Mouse (Mus musculus): Measurements from ENCODE around the gene Tmem110. TPM values are rescaled to one million over a fixed set of nuclear protein-coding genes. Genes with fewer than 3 reads are reported as not detected.

Gene Tmem110
- polyA plus RNA-seq, 1 experiment, result 9.1 TPM

GRCm38 (mm10) chr14:30861421-30862125 lies 36.2 kb downstream of the Tmem110 start:
- Histone ChIP-seq H3K4me3 (no peak overlapping the region), H3K27me3 (ENCODE audit: control insufficient read depth, insufficient read depth, insufficient read length) (no peaks in the 10 kb centered on the region), H3ac (ENCODE audit: control insufficient read depth, insufficient read length) (no peak overlapping the region), H3K79me2 (ENCODE audit: control insufficient read depth, insufficient read depth) (no peaks in the 10 kb centered on the region), H3K36me3 (ENCODE audit: control insufficient read depth, insufficient read depth) (no peaks in the 10 kb centered on the region), H3K4me2 (ENCODE audit: low read depth) (no peak overlapping the region)
- TF ChIP-seq MYOG (IDR thresholded peaks at IDR 0.05; ENCODE audit: control insufficient read depth in 1 of 3, insufficient read depth in 1 of 3, insufficient read length in 2 of 3, low read depth in 2 of 3), result no peak
- no peak for TF ChIP-seq TCF3 (IDR thresholded peaks at IDR 0.05; ENCODE audit: insufficient read length, low read depth)
- no peak for TF ChIP-seq E2F4 (IDR thresholded peaks at IDR 0.05; ENCODE audit: insufficient read depth)
- no peak for TF ChIP-seq USF1 (IDR thresholded peaks at IDR 0.05; ENCODE audit: low read depth)
- TF ChIP-seq TCF12 (IDR thresholded peaks at IDR 0.05; ENCODE audit: insufficient read depth, poor library complexity, severe bottlenecking), result no peak
- TF ChIP-seq MYOD1 (IDR thresholded peaks at IDR 0.05; ENCODE audit: control insufficient read depth in 1 of 3, insufficient read length in 2 of 3, low read depth in 2 of 3), result no peak
- no peak for TF ChIP-seq CEBPB (IDR thresholded peaks at IDR 0.05; ENCODE audit: insufficient read depth, poor library complexity, severe bottlenecking)
- no peak for TF ChIP-seq MAX (IDR thresholded peaks at IDR 0.05; ENCODE audit: low read depth)
- TF ChIP-seq POLR2AphosphoS2 (IDR thresholded peaks at IDR 0.05; ENCODE audit: insufficient read length, low read depth), result no peak
- TF ChIP-seq REST (IDR thresholded peaks at IDR 0.05; ENCODE audit: insufficient read depth, insufficient read length), result no peak
- TF ChIP-seq POLR2A (IDR thresholded peaks at IDR 0.05; ENCODE audit: insufficient read length, low read depth), result no peak

GRCm38 (mm10) chr14:30862368-30862767 lies 37.0 kb downstream of the Tmem110 start:
- TF ChIP-seq POLR2AphosphoS2 (IDR thresholded peaks at IDR 0.05; ENCODE audit: insufficient read length, low read depth), result no peak
- TF ChIP-seq TCF3 (IDR thresholded peaks at IDR 0.05; ENCODE audit: insufficient read length, low read depth), result no peak
- no peak for TF ChIP-seq USF1 (IDR thresholded peaks at IDR 0.05; ENCODE audit: low read depth)
- TF ChIP-seq POLR2A (IDR thresholded peaks at IDR 0.05; ENCODE audit: insufficient read length, low read depth), result no peak
- TF ChIP-seq TCF12 (IDR thresholded peaks at IDR 0.05; ENCODE audit: insufficient read depth, poor library complexity, severe bottlenecking), result no peak
- TF ChIP-seq SRF (IDR thresholded peaks at IDR 0.05; ENCODE audit: control insufficient read depth, insufficient read length, low read depth), result no peak
- TF ChIP-seq MYOG (IDR thresholded peaks at IDR 0.05; ENCODE audit: control insufficient read depth in 1 of 3, insufficient read depth in 1 of 3, insufficient read length in 2 of 3, low read depth in 2 of 3), result no peak
- TF ChIP-seq MYOD1 (IDR thresholded peaks at IDR 0.05; ENCODE audit: control insufficient read depth in 1 of 3, insufficient read length in 2 of 3, low read depth in 2 of 3), result no peak
- TF ChIP-seq CEBPB (IDR thresholded peaks at IDR 0.05; ENCODE audit: insufficient read depth, poor library complexity, severe bottlenecking), result no peak
- TF ChIP-seq REST (IDR thresholded peaks at IDR 0.05; ENCODE audit: insufficient read depth, insufficient read length), result no peak
- no peak for TF ChIP-seq E2F4 (IDR thresholded peaks at IDR 0.05; ENCODE audit: insufficient read depth)
- TF ChIP-seq MAX (IDR thresholded peaks at IDR 0.05; ENCODE audit: low read depth), result no peak
- Histone ChIP-seq H3K27me3 (ENCODE audit: control insufficient read depth, insufficient read depth, insufficient read length) (no peaks in the 10 kb centered on the region), H3ac (ENCODE audit: control insufficient read depth, insufficient read length) (no peak overlapping the region), H3K4me2 (ENCODE audit: low read depth) (no peak overlapping the region), H3K36me3 (ENCODE audit: control insufficient read depth, insufficient read depth) (no peaks in the 10 kb centered on the region), H3K79me2 (ENCODE audit: control insufficient read depth, insufficient read depth) (no peaks in the 10 kb centered on the region), H3K4me3 (no peak overlapping the region)

GRCm38 (mm10) chr14:30865311-30865710 lies 39.9 kb downstream of the Tmem110 start:
- no peak overlapping the region for H3ac ChIP-seq (ENCODE audit: control insufficient read depth, insufficient read length)
- no peak overlapping the region for H3K4me3 ChIP-seq
- H3K4me2 ChIP-seq (ENCODE audit: low read depth), result no peak overlapping the region
- H3K27me3 ChIP-seq (ENCODE audit: control insufficient read depth, insufficient read depth, insufficient read length), result no peaks in the 10 kb centered on the region
- TF ChIP-seq MYOG (IDR thresholded peaks at IDR 0.05; ENCODE audit: control insufficient read depth in 1 of 3, insufficient read depth in 1 of 3, insufficient read length in 2 of 3, low read depth in 2 of 3) (no peak), REST (IDR thresholded peaks at IDR 0.05; ENCODE audit: insufficient read depth, insufficient read length) (no peak), USF1 (IDR thresholded peaks at IDR 0.05; ENCODE audit: low read depth) (no peak), POLR2A (IDR thresholded peaks at IDR 0.05; ENCODE audit: insufficient read length, low read depth) (no peak), MYOD1 (IDR thresholded peaks at IDR 0.05; ENCODE audit: control insufficient read depth in 1 of 3, insufficient read length in 2 of 3, low read depth in 2 of 3) (no peak), POLR2AphosphoS2 (IDR thresholded peaks at IDR 0.05; ENCODE audit: insufficient read length, low read depth) (no peak), TCF3 (IDR thresholded peaks at IDR 0.05; ENCODE audit: insufficient read length, low read depth) (no peak), MAX (IDR thresholded peaks at IDR 0.05; ENCODE audit: low read depth) (no peak), CEBPB (IDR thresholded peaks at IDR 0.05; ENCODE audit: insufficient read depth, poor library complexity, severe bottlenecking) (no peak), E2F4 (IDR thresholded peaks at IDR 0.05; ENCODE audit: insufficient read depth) (no peak), SRF (IDR thresholded peaks at IDR 0.05; ENCODE audit: control insufficient read depth, insufficient read length, low read depth) (no peak), TCF12 (IDR thresholded peaks at IDR 0.05; ENCODE audit: insufficient read depth, poor library complexity, severe bottlenecking) (no peak)
- H3K79me2 ChIP-seq (ENCODE audit: control insufficient read depth, insufficient read depth), result no peaks in the 10 kb centered on the region
- H3K36me3 ChIP-seq (ENCODE audit: control insufficient read depth, insufficient read depth), result no peaks in the 10 kb centered on the region

- Histone ChIP-seq H3K4me2 (ENCODE audit: low read depth) (peak overlapping the region; percentile 14), H3ac (ENCODE audit: control insufficient read depth, insufficient read length) (no peak overlapping the region), H3K27me3 (ENCODE audit: control insufficient read depth, insufficient read depth, insufficient read length) (no peaks in the 10 kb centered on the region), H3K36me3 (ENCODE audit: control insufficient read depth, insufficient read depth) (no peaks in the 10 kb centered on the region), H3K79me2 (ENCODE audit: control insufficient read depth, insufficient read depth) (no peaks in the 10 kb centered on the region), H3K4me3 (no peak overlapping the region)
- TF ChIP-seq MYOD1 (IDR thresholded peaks at IDR 0.05; ENCODE audit: control insufficient read depth in 1 of 3, insufficient read length in 2 of 3, low read depth in 2 of 3) (peak in 2 of 3 experiments; percentile 48 to 68), MYOG (IDR thresholded peaks at IDR 0.05; ENCODE audit: control insufficient read depth in 1 of 3, insufficient read depth in 1 of 3, insufficient read length in 2 of 3, low read depth in 2 of 3) (peak in 1 of 3 experiments; percentile 25), E2F4 (IDR thresholded peaks at IDR 0.05; ENCODE audit: insufficient read depth) (no peak), REST (IDR thresholded peaks at IDR 0.05; ENCODE audit: insufficient read depth, insufficient read length) (no peak)
Measured at GRCm38 (mm10) chr14:30867042-30867441, 41.7 kb downstream of the Tmem110 start.

Data from myocyte (in vitro differentiated cells).